Mouse (Mus musculus) left cerebral cortex, postnatal 4 days (tissue): ENCODE results near the gene Kcnd3. TPM values are rescaled to one million over a fixed set of nuclear protein-coding genes. Genes with fewer than 3 reads are reported as not detected.

Experiments used
- DNase-seq: peaks from one replicate; pipeline ENCODE4 v3.0.0-alpha.2; 2022
- intact Hi-C: fragments of 180-260 bp; cut with DNase I; formaldehyde crosslinking; loops from one replicate; pipeline ENCODE4 v1.15.1; 2025
- total RNA-seq, 2 experiments: library from RNA; stranded (reverse); gene quantifications; 2 replicates each; pipeline ENCODE4 v1.2.3; 2021

Kcnd3 gene
- total RNA-seq, 2 experiments from 2014 or later, result 35.8 to 41.2 TPM

DNA sequence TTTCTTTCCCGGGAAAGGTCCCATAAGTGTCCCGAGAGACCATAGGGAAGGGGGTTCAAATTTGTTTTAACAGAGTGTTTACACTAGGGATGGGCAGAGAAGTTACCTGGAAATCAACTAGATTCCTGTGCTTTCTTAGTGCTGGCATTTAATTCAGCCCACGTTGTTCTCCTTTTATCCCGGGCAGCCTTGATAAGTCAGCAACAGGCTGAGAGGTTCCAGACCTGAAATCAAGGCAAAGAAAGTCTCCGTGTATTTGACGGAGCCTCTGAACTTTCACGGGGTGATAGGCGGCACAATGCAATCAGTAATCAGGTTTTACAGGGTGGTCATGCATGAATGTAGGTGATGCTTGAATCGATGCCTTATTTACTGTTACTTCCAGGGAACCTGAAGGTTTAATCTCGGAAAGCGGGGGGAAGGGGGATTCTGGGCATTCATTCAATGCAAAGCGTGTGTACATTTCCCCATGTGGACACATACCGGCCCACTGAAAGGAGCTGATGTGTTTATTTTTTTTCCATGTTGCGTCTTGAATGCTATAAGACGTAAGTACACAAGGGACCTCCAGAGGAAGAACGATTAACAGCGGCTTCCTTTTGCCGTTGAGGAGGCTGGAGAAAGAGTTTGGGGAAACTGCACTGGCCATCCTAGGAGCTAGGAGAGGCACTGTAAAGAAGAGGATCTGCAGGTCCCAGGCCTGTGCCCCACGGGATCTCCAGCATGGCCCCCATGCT, 1.3 kb downstream of the Kcnd3 start:
- intact Hi-C loops, result loop anchor here (10.0 kb wide), 2 partner anchors 71 to 201 kb away; no protein-coding TSS in a partner anchor
- no peak for DNase-seq

DNA sequence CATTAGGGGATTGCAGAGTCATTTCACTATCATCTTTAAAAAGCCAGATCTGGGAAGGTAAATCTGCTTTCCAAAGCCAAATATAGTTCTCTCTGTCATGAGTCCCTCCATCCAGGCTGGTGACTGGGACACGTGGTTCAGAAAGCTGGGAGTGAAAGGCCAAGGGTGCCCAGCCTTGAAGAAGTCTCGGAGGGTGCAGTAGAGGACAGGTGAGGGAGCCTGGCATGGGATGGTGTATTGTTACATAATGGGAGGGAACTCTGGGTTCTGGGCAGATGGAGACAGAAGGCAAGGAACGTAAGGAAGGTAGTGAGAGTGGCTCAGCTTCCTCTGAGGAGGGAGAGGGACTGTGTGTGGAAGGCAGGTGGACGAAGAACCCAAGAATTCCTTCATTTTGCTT, 5.5 kb downstream of the Kcnd3 start:
- intact Hi-C loops, result loop anchor here (10.0 kb wide), 2 partner anchors 67 to 197 kb away; no protein-coding TSS in a partner anchor
- DNase-seq, result no peak

DNA sequence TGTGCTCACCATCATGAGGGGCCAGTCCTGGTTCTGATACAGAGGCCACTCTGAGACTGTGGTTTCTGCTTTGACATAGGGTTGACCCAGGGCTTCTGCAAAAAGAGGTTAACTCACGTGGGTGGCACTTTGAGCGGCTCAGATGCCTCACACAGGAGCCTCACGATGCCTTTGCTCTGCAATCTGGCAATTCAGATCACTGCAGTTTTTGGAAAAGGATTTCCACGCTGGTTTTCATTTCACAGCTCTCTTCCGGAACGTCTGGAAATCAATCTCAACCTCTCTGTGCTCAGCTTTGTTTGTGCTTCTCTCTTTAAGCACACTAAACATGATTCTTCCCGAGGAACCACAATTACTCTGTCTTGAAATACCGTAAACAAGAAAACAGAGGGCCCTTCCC, 14.4 kb downstream of the Kcnd3 start:
- DNase-seq, result no peak
- intact Hi-C loops, result no loop called here

DNA sequence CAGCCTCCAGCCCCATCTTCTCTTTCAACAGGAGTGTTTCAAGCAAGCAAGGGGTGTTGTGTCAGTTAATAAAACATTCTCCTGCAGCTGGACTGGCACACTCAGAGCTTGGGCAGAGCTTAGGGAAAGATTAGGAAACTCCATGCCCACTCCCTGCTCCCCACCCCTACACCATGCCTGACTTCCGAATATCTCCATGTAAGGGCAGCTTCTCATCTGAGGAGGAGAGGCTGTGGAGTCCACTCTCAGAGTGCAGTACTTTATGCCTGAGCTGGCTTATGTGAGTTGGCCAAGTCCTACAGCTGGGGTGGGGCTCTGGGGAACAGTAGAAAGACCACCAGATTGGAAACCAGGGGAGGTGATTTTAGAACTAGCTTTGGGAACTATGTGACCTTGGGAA, 20.4 kb downstream of the Kcnd3 start:
- no peak for DNase-seq
- intact Hi-C loops, result no loop called here

DNA sequence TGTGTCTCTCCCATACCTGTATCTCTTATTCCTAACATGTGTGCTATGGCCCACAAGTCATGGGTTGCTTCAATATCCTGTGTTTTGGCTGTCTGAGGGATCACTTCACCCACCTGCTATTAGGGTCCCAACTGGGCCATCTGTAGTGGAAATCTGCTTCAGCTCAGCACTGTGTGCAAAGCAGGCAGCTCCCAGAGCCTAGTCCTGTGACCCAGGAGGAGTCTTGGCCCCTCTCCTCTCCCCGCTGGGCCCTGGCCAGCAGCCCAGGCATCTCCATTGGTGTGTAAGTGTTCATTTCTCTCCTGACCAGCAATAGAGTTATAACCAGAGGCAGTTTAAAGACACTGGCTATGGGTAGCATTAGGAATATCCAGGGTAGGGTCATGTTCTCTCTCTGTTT, 24.3 kb downstream of the Kcnd3 start:
- intact Hi-C loops, result no loop called here
- DNase-seq, result peak; percentile 95

DNA sequence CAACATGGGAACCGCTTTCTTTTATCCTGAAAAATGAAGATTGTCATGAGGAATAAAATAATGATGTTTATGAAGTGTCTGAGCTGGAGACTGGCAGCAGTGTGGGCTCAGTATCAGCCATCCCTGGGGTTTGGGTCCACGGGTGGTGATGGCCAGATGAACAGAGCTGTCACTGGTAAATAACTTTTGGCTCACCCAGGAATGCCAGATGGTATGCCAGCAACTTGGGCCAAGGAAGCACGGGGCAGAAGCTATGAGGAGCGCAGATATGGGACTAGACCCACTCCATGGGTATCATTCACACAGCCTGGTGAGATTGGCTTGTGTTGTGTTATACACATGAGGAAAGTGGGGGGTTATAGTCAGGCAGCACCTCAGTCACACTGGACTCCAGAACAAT, 26.7 kb downstream of the Kcnd3 start:
- peak; percentile 82 for DNase-seq
- intact Hi-C loops, result no loop called here

DNA sequence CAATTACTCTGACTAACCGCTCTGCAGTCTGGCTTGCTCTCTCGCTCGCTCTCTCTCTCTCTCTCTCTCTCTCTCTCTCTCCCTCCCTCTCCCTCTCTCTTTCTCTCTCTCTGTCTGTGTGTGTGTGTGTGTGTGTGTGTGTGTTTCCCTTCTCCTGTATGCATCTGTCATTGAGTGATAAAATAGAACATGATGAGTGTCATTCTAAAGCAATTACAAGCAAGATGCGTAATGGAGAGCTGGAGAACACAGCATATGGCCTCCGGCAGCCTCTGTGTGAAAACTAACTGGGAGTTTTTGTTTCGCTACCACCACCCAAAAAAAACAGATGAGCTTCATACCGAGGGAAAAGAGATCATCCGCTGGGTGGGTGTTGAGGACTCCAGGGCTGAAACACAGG, 29.3 kb downstream of the Kcnd3 start:
- intact Hi-C loops, result no loop called here
- DNase-seq, result no peak

DNA sequence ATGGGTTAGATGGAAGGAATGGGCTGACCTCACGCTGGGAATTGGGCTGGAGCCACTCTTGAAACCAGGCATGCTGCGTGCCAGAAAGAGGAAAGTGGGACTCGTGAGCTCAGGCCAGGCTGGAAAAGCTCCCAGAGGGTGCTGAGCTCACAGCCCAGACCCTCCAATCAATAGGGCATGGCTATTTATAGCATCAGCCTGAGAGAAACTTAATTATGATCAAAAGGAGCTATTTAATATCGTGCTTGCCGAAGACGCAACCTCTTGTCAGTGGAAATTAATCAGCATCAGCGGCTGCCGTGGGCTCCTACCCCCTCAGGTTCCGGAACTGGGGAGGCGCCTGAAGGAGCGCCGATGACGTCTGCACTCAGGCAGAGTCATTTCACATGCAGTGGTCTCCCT, 31.5 kb downstream of the Kcnd3 start:
- intact Hi-C loops, result no loop called here
- DNase-seq, result peak; percentile 57

DNA sequence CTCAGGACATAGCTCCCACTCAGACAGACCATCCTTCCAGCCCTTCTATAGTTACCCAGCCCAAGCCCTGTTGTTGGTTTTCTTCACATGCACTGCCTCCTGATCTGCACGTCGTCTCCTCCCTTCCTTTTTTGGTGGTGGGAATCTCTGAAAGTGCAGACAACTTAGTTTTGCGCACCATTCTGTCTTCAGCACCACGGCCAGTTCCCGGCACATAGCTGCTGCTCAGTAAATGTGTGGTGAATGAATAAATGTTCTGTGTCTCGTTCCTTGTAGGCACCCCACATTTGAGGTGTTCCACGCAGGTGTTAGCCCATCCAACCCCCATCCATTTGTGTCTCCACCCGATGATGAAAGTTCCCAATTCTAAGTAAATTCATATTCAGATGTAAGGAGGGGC, 35.0 kb downstream of the Kcnd3 start:
- intact Hi-C loops, result no loop called here
- no peak for DNase-seq

DNA sequence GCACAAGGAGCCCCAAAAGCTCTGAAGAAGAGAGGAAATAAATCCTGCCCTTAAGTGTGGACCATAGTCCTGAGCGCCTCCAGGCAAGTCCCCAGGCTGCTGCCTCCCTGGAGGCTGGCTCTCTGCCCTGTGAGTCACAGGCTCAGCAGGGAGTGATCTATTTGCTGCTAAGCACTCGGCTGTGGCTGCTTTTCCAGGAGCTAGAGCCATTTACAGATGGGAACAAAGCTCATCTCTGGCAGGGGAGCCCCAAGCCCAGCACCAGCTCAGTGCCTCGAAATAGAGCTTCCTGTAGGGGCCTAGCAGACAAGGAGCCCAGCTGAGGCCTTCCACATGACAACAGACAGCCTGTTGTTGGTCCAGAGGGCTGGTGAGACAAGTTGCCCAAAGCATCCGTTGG, 37.5 kb downstream of the Kcnd3 start:
- peak; percentile 41 for DNase-seq
- intact Hi-C loops, result no loop called here

DNA sequence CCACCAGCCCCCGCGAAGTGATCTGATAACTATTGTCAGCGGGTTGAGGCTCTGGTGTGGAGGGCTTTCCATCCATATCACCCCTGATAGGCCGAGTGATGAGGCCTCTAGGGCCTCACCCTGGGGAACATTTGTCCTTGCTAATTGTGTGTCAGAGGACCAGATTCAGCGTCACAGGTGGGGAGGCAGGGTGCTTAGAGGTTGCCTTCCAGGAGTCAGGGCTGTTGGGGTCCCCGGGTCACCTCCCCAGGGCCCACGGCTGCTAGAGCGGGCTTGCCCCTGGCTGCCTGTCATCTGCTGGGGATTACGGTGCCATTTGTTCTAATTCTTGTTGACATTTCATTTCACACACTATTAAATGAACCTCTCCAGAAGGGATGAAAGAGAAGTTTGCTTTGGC, 42.8 kb downstream of the Kcnd3 start:
- intact Hi-C loops, result no loop called here
- DNase-seq, result no peak

DNA sequence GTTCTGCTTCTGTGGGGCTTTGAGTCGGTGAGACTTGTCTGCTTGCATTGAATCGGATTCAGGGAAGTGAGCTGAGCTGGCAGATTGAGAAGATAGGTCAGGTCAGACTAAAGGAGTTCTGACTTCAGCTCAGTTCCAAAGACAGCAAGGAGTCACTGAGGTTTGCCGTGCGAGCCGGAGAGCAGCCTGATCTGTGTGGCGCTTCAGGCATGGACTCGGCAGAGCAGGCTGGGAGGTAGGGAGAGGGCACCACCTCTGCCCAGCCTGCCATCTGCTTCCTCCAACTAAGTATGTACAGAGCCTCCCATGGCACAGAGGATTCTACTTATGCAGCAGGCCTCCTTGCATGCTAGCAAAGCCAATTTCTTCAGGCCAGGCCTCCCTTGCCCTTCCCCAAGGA, 44.1 kb downstream of the Kcnd3 start:
- intact Hi-C loops, result no loop called here
- DNase-seq, result no peak

DNA sequence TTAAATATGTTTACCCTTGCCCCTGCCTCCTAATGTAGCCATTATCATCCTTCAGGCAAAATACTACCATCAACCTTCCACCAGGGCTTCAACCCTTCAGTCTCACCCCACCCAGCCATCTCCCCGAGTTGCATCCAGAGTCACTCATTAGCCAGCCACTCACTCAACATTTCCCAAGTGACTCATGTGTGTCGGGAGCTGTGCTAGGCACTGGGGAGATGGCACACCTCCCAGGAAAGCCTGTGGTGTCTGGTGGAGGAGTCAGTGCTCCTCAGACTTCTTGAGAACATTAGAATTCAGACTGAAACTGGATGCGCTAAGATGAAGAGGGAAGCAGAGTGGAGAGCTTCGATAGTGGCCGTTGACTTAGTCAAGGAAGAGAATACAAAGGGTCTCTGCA, 44.8 kb downstream of the Kcnd3 start:
- intact Hi-C loops, result no loop called here

DNA sequence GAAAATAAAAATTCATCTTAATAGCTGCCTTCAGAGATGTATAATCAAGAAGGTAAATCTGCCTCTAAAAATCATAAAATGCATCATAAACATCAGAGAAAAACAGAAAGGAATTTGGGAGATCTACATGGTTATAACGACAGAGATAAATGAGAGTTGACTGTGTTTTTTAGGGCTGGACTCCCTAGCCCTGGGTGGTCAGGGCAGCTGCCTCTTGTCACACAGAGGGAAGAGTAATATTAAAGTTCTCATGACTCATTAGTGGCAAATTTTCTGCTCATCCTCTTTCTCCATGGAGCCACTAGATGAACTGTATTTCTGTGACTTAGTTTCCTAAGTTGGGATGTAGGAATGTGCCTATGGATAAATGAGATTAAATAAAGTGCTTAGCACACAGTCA, 48.9 kb downstream of the Kcnd3 start:
- intact Hi-C loops, result no loop called here
- no peak for DNase-seq

More for the DNA sequence above, 44.8 kb downstream of the Kcnd3 start:
- no peak for DNase-seq

DNA sequence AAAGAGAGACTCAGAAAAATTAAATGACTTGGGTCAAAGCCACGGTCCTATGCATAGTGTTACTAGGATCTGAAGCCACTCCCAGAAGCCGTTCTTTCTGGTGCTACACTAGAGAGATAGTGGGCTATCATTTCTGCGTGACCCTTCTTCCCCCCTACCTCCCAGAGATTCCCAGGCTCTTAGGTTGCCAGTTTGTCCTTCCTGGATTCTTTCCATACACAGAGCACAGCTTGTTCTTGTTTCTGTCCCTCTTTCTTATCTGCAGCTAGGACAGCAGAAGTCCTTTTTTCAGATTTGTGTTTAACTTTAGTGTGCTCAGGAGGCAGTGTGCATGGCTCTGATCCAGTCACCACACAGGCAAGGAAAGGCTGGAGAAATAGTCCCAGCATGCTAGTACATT, 52.1 kb downstream of the Kcnd3 start:
- intact Hi-C loops, result no loop called here
- DNase-seq, result no peak

DNA sequence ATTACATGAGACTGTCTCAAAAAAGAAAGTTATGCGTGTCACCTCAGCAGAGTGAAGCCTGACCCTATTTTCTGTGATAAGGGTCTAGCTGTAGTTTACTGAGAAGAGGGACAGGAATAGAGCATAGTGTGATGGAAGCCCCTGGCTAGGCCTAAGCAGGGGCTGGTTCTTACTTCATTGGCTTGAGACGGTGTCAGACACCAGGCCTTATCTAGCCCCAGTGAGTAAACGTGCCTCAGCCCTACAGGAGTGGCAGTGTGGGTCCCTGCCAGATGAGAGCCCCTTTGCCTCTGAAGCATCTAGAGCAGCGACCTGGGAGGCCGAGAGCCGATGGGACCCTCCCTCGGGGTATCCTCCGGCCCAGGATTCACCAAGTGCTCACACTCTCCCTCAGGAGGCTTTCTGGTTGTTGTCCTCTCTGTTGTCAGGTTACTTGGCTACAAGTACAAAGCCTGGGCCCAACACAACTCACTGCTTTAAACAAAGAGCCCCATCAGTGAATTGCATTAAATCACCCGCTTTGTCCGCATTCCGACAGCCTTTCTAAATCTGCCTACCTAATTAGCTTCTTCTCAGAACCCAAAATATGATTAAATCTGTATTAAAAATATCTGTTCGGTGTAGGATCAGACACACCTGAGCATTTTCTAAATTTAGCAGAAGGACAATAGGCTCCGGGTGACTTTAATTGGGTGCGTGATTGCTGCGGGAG, 53.2 kb downstream of the Kcnd3 start:
- no peak for DNase-seq
- intact Hi-C loops, result no loop called here

DNA sequence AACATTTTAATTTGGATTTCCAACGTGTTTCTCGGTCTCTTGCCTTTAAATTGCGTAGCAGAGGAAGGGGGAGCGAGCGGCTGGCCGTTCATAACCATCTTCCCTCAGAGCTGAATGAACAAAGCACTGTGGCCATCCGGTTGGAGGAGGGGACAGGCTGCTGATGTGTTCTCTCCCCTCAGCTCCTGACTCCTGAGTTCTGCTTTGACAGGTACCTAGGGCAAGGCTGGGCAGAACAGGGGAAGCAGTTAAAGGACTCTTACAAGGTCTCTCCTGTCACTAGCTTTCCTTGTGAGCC, 53.7 kb downstream of the Kcnd3 start:
- intact Hi-C loops, result no loop called here
- no peak for DNase-seq

DNA sequence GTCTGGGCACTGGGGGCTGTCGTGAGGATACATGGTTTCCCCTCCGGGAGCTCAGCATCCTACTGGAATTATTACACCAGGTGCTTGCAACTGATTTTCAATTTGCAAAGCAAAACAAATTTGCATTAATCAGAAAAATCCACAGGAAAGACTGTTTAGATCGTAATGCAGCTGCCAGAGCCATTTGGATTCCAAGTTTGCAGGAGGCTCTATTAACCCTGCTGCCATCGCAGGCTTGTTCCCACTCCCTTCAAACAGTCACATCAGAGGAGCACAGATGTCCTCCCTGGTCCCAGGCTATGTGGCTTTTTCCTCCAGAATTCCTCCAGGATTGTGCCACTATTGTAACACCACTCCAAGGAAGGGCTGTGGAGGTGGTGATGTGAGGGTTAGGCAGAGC, 54.5 kb downstream of the Kcnd3 start:
- intact Hi-C loops, result no loop called here
- DNase-seq, result no peak

DNA sequence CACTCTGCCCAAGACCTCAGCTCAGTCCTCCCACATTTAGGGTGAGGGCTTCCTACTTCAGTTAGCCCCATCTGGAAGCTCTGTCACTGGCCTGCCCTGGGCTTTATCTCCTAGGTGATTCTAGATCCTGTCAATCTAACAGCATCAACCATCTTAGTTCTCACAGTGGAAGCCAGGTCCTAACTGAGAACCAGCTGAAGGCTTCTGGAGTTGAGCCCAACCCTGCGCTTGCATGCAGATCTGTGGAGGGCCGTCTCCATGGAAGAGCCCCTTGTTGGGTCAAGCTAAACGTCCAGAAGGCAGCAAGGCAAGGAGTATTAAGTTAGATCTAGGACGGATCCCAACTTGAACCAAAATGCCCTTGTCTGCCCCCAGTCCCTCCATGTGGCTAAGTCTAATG, 57.2 kb downstream of the Kcnd3 start:
- DNase-seq, result no peak
- intact Hi-C loops, result no loop called here

DNA sequence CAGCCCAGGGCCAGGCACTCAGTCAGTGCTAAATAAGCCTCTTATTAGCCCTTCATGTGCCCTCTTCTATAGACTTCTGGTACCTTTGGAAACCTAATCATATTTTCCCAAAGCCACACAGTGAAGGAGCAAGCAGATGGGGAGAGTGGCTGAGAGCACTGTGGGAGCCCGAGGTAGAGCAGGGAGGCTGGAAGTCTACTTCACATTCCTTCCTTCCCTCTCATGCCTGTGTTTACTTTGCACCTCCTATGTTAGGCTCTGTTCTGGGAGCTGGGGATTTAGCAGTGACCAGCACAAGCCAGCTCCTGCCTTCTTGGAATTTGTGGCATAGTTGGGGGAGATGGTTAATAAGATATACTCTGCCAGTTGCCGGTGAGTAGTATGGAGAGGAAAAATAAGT, 59.7 kb downstream of the Kcnd3 start:
- no peak for DNase-seq
- intact Hi-C loops, result no loop called here

DNA sequence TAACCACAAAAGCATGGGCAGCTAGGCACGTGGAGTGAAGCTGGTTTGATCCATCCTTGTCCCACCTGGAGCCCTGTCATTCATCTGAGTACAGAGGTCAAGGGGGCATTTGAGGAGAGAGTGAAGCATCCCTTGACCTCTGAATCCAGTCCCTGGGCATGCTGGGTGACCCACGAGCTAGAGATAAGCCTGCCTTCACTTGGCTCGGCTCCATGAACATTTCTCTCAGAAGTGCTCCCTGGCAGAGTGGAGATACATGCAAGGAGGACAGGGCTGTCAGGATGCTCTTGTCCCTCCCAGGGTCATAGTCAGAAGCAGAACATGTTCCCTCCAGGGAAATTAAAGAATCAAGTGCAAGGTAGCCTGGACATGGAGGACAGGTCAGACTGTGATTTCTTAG, 62.1 kb downstream of the Kcnd3 start:
- DNase-seq, result no peak
- intact Hi-C loops, result no loop called here

DNA sequence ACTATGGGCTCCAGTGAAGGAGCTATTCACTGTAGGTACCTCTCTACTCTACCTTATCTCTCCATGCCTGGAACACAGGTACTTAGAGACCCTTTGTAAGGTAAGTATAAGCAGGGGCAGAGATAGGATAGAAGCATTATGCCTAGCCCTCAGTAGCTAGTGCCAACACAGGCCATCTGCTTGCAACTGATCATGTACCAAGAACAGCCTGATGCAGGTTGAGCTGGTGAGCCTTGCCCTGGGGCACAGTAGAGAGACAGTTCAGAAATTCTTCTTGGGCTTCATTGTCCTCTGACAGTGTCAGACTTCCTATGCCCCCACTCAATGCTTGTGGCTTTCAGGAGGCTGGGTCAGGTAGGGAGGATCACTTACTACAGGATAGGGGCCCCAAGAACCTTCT, 62.9 kb downstream of the Kcnd3 start:
- DNase-seq, result no peak
- intact Hi-C loops, result no loop called here

DNA sequence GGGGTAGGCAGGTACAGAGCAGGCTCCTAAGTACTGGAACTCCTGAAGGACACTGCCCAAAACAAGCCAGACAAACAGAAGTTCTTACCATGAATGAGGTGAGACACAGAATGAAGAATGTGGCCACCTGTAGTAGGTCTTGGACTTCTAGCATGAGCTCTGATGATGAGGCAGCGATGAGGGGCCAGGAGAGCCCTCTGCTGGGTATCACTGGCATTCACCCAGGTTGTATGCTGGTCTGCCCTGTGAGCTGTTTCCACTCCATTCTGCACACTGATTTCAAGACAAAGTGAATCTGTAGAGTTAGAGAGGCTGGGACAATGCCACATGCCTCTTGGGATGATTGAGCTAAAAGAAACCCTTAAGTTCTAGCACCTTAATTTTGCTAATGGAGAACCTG, 63.5 kb downstream of the Kcnd3 start:
- peak; percentile 32 for DNase-seq
- intact Hi-C loops, result no loop called here
